Mouse (Mus musculus) heart, embryonic 16.5 days (tissue): ENCODE data around the gene Ccnf. TPM values are rescaled to one million over a fixed set of nuclear protein-coding genes. Genes with fewer than 3 reads are reported as not detected.

ENCODE experiments used
- ATAC-seq: fragments of 200-750 bp; cut with Nextera tagmentation; replicated peaks from 2 replicates; pipeline ENCODE4 v1.8.0; 2017; ENCODE audit warnings: moderate number of reproducible peaks; ENCODE audit not compliant: insufficient read depth, low FRiP score; ENCODE audit errors: extremely low read depth
- H3K27ac ChIP-seq: fragments of 300-500 bp; sonication (generic); 2 replicates; pipeline ENCODE4 v1.5.1; 2014; ENCODE audit warnings: mild to moderate bottlenecking, low read length, control low read depth, moderate library complexity
- H3K27me3 ChIP-seq: fragments of 300-500 bp; sonication (generic); 2 replicates; pipeline ENCODE4 v1.6.1; 2014; ENCODE audit warnings: low read length, mixed read lengths; ENCODE audit not compliant: control insufficient read depth, insufficient read depth
- H3K36me3 ChIP-seq: fragments of 300-500 bp; sonication (generic); 2 replicates; pipeline ENCODE4 v1.6.1; 2014; ENCODE audit not compliant: control insufficient read depth, insufficient read depth
- H3K4me1 ChIP-seq: fragments of 300-500 bp; sonication (generic); 2 replicates; pipeline ENCODE4 v1.6.1; 2014; ENCODE audit warnings: low read length, mixed read lengths; ENCODE audit not compliant: control insufficient read depth, insufficient read depth
- H3K4me2 ChIP-seq: fragments of 300-500 bp; sonication (generic); 2 replicates; pipeline ENCODE4 v1.6.1; 2014; ENCODE audit warnings: low read depth, mild to moderate bottlenecking, control low read depth, low read length
- H3K4me3 ChIP-seq: fragments of 300-500 bp; sonication (generic); 2 replicates; pipeline ENCODE4 v1.5.1; 2014; ENCODE audit warnings: mild to moderate bottlenecking, control low read depth, low read length
- H3K9ac ChIP-seq: fragments of 300-500 bp; sonication (generic); 2 replicates; pipeline ENCODE4 v1.6.1; 2014; ENCODE audit warnings: low read length, control low read depth
- H3K9me3 ChIP-seq: fragments of 300-500 bp; sonication (generic); replicated peaks from 2 replicates; pipeline ENCODE4 v1.6.1; 2016; ENCODE audit warnings: low read length; ENCODE audit not compliant: control insufficient read depth
- WGBS: fragments of 180-500 bp; shearing (Covaris S2); extraction: QIAGEN DNeasy Blood & Tissue Kit; methylation state at CpG from one replicate; pipeline ENCODE4 v1.1.7; 2014; 5-methylcytosine and 5-hydroxymethylcytosine counted together
- microRNA-seq: library from miRNA; unstranded; fragments of <30 nt; microRNA quantifications from one replicate; pipeline ENCODE4, GENCODE M21; 2017
- polyA plus RNA-seq: library from polyadenylated mRNA; unstranded; fragments of >200 nt; fragmentation: Nextera tagmentation; extraction: Ambion mirVana; gene quantifications from 2 replicates; pipeline ENCODE4 v1.2.1, GENCODE M21; 2015

The Ccnf gene
- polyA plus RNA-seq, 1 experiment from 2014 or later = 43.2 TPM

- no peak for ATAC-seq
- H3K36me3 ChIP-seq = no peaks in the 10 kb centered on the region
- peaks cover 5% of the 10 kb centered on the region for H3K4me1 ChIP-seq
- WGBS = 73% methylated on average over 3 of the region's 3 CpGs
- H3K27me3 ChIP-seq = no peaks in the 10 kb centered on the region
- H3K27ac ChIP-seq = no peak overlapping the region
- H3K9me3 ChIP-seq = no peaks in the 10 kb centered on the region
- H3K9ac ChIP-seq = no peak overlapping the region
- no peak overlapping the region for H3K4me2 ChIP-seq
- H3K4me3 ChIP-seq = no peak overlapping the region
Observed at GRCm38 (mm10) chr17:24174259-24174658, 77.0 kb downstream of the Ccnf start.

GRCm38 (mm10) chr17:24173423-24173822, 77.9 kb downstream of the Ccnf start:
- ATAC-seq = no peak

More at GRCm38 (mm10) chr17:24173423-24173822, 77.9 kb downstream of the Ccnf start:
- Histone ChIP-seq H3K4me2 (no peak overlapping the region), H3K27ac (no peak overlapping the region), H3K9ac (no peak overlapping the region), H3K36me3 (no peaks in the 10 kb centered on the region), H3K4me3 (no peak overlapping the region), H3K27me3 (no peaks in the 10 kb centered on the region), H3K9me3 (no peaks in the 10 kb centered on the region), H3K4me1 (peaks cover 6% of the 10 kb centered on the region)
- 6% methylated on average over 3 of the region's 3 CpGs for WGBS

Small RNA genes within 50 kb of the gene (microRNA-seq; reads per million reads assigned to microRNA genes)
- gene Mir5134 (1.2 reads per million), gene Mir6965 (1.2 reads per million)

Other genes starting within 250 kb of the Ccnf start
- gene Prss27, start 213.3 kb downstream of the Ccnf start, polyA plus RNA-seq = 0.14 and 0.15 TPM in 2 replicates
- gene Kctd5, start 178.0 kb downstream of the Ccnf start, polyA plus RNA-seq = 36.5 and 36.6 TPM in 2 replicates
- 40.1 and 40.5 TPM in 2 replicates for gene Pdpk1, start 100.6 kb downstream of the Ccnf start, polyA plus RNA-seq
- 25.2 and 28.0 TPM in 2 replicates for gene Amdhd2, start 87.7 kb downstream of the Ccnf start, polyA plus RNA-seq
- 522 and 538 TPM in 2 replicates for gene Atp6v0c, start 81.8 kb downstream of the Ccnf start, polyA plus RNA-seq
- gene Tbc1d24, start 45.9 kb downstream of the Ccnf start, polyA plus RNA-seq = 3.7 and 4.3 TPM in 2 replicates
- 1.3 and 1.6 TPM in 2 replicates for gene Ntn3, start 42.0 kb downstream of the Ccnf start, polyA plus RNA-seq
- 4.2 and 5.7 TPM in 2 replicates for gene Tedc2, start 30.6 kb downstream of the Ccnf start, polyA plus RNA-seq
- not detected in 2 replicates for gene Abca17, start 99.6 kb upstream of the Ccnf start, polyA plus RNA-seq
- 6.8 and 9.8 TPM in 2 replicates for gene Abca3, start 100.5 kb upstream of the Ccnf start, polyA plus RNA-seq
- gene Rnps1, start 163.1 kb upstream of the Ccnf start, polyA plus RNA-seq = 211 and 215 TPM in 2 replicates
- 333 and 371 TPM in 2 replicates for gene Eci1, start 175.2 kb upstream of the Ccnf start, polyA plus RNA-seq
- gene Dnase1l2, start 191.6 kb upstream of the Ccnf start, polyA plus RNA-seq = 1.5 and 2.1 TPM in 2 replicates
- 27.7 and 28.8 TPM in 2 replicates for gene E4f1, start 218.8 kb upstream of the Ccnf start, polyA plus RNA-seq
- 71.1 and 76.0 TPM in 2 replicates for gene Pgp, start 218.9 kb upstream of the Ccnf start, polyA plus RNA-seq
- gene Bricd5, start 222.4 kb upstream of the Ccnf start, polyA plus RNA-seq = 0.21 and 0.25 TPM in 2 replicates
- gene Mlst8, start 227.6 kb upstream of the Ccnf start, polyA plus RNA-seq = 18.7 and 19.5 TPM in 2 replicates
- gene Caskin1, start 237.1 kb upstream of the Ccnf start, polyA plus RNA-seq = 0.24 and 0.52 TPM in 2 replicates